Mouse (Mus musculus) frontal cortex, postnatal 10 days (tissue): ENCODE measurements around the gene Gm5414.

Experiments
- DNase-seq, 2 experiments: peaks; one replicate each; pipeline ENCODE4 v3.0.0; 2022; ENCODE audit warnings: low spot score in 2 of 2, mixed read lengths in 1 of 2

The Gm5414 gene

DNA sequence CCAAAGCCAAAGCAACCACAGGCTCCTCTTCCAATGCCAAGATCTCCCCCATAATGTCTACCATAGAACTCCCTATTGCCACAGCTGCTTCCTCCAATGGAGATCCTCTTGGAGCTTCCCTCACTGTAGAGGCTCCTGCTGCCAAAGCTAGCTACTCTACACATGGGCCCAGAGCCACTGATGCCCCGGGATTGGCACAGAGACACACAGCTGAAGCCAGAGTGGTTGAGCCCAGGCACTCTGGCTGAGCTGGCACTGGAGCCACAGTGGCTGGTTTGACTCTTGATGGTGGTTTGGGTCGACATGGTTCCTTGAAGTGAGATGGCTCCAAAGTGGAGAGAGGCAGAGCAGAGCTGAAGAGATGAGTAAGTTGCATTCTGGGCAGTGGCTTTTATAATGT is at the start of gene Gm5414:
Gene Gm5414, minus strand, starts transcription at position 305 of the 400 bp plus-strand sequence.
- no peak for DNase-seq

DNA sequence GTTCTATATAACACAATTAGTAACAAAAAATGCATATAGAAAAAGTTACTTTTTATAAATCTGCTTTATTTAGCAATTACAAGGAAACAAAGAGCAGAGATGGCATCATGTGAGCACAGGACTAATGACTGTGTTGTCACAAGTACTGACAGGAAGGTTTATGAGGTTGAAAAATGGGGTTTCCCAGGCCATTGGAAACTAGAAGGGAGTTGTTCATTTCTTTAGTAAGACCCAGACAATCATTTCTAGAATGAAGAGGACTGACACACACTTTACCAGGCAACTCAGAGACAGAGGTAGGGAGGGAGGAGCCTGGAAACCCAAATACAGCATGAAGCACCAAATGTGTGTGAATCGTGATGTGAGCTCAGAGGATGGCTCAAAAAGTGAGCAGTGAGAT is 48.0 kb upstream of the Gm5414 start:
- no peak for DNase-seq

DNA sequence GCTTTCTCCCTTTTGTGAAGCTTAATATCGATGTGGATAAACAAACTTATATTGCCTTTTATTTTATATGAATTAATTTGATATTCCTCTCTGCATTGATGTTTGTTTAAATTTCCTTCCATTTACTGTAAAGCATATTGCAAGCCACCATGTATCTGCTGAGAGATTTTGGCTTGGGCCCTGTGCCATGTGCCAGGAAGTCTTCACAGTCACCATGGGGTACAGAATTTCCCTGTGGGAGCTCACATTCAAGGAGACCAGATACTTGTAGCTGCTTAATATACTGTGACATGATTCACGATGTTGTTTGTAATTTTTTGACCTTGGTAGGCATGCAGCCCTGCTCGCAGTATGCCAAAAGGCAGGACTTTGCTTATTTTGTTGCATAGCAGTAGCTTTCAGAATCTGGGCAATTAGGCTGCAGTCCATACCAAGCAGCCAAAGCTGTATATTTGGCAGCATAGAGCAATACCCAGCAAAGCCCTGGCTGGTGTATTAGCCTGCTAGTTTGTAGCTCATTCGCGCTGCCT is 24.8 kb upstream of the Gm5414 start:
- DNase-seq = no peak

DNA sequence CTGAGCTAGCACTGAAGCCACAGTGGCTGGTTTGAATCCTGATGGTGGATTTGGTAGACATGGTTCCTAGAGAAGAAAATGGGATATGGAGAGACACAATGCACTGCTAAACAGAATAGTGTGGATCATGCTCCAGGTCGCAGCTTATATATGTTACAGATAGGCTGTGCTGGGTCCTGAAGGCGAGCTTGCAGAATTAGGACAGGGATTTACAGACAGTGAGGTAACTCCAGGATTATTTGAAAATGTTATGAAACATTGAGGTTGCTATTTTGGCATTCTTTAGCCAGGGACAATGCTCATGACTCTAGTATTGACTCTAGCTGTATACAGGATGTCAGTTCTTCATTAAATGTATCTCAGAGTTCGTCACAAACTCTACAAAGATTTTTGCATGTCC is 19.3 kb upstream of the Gm5414 start, which contains the start of gene Gm5478:
Gene Gm5478, minus strand, starts transcription at position 101 of the 400 bp plus-strand sequence.
- DNase-seq = no peak

DNA sequence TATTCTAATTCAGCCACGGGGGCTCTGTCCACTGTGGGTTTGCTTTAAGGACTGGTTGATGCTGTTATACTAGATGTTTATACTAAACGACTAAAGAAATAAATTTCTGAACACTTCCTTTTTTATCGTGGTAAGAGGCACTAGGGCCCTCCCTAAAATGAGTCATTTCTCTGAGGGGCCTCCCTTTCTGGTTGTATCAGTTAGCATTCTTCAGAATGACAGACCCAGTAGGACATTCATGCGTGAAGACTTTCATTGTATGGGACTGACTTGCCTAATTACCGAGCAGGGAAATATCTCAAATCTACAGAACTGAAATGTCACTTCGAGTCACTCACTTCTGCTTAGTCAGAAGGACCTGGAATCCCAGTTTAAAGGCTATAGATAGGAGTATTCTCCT is 28.9 kb downstream of the Gm5414 start:
- no peak for DNase-seq

DNA sequence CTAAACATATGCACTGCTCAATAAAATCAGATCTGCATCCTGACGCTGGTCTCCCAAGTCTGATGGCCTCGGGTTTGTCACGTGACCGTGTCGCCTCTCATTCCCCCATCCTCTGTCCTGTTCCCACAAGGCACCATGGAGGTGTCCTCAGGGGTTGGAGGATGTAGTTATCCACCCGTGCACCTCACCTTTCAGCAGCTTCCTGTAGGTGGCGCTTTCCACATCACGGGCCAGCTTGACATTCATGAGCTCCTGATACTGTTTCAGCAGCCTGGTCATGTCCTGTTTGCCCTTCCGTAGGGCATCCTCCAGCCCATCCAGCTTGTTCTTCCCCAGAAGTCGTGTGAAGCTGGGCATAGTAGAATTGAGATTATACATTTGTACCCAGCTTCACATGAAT is 39.8 kb downstream of the Gm5414 start:
- no peak for DNase-seq

DNA sequence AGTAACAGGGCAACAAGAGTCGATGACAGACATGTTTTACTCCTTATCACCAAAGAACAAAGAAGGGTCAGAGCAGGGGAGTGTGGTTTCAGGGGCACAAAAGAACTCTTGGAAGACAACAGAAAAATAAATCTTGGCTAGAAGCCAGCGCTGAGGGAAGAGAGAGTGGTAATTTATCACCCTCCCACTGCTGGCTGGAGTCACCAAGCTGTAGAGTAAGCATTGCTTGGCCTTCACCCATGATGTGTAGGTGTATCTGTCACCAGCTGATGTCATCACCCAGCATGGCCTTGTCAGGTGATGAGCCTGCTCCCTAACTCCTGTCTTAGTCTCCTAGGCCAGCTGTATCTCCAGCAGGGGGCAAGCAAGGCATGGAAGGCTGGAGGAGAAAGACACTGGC is 43.5 kb downstream of the Gm5414 start:
- DNase-seq = no peak

DNA sequence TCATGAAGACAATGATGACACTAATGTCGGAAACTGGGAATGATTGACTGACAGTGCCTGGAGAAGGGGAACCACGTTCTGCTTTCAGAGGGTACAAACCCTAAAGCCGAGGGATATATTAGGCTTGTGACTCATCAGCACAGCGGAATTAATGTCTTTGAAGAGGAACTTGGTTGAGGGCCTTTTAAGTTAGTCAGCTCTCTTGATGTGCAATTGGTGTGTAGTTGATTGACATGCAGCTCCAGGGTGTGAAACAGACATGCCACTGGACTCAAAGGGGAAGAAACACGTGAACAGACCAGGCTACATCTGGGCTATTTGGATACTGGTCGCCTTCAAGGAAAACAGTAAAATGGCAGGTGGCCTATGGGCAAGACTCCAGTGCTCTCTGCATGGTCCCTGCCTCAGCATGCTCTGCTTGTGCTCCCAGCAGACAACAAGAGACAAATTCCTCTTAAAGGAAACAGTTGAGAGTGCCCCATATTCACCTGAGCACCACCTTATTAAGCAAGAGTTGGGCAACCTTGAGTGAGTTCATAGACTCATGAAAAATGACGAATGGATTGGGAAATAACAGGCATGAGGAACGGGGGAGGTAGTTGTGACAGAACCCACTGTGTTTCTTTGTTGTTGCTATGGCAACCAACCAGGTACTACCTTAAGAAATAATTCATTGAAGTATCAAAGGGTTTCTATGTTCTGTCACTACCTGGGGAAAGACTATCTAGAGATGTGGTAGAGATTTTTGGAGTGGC is 44.6 kb downstream of the Gm5414 start:
- no peak for DNase-seq

DNA sequence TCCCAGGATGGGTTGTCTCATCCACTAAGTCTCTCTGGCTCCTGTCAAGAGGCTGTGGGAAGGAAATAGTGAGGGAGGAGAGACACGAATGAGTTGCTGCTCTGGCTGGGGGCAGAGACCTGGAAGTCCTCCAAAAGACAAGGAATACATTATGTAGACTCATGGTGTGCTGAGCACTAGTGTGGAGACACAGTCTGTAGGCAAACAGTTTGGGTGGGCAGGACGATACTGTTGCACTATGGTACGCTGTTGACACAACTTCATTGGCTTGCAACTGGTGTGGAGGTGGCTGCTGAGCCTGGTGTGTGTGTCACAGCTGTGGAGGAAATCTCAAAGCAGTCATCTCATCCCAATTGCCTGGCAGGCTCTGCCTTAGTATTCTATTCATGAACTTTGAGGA is 46.3 kb downstream of the Gm5414 start:
- no peak for DNase-seq

DNA sequence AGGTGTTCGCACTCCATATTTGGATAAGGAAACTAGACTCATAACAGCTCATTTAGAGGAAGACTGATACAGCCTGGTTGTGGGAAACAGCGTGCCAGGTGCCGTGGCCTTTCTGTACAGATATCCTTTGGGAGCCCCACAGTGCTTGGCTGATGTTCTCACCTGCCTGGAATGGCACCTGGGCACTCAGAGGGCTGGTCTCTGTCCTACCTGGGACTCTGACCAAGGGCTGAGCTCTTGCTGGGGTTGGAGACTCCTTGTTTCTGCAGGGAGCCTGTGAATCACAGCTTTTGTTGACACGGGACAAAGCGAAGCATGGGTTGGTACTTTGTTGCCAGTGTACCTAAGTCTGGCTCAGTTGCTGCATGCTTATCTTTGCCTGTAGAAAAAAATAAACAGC is 52.5 kb downstream of the Gm5414 start:
- no peak for DNase-seq
